Mouse (Mus musculus) myocyte (in vitro differentiated cells): ENCODE measurements around the gene Dcaf11. TPM values are rescaled to one million over a fixed set of nuclear protein-coding genes. Genes with fewer than 3 reads are reported as not detected.

Experiments used
- polyA plus RNA-seq: library from polyadenylated mRNA; unstranded; fragments of >200 nt; fragmentation: generic; extraction: Trizol; gene quantifications from one replicate; pipeline ENCODE4 v1.2.1, GENCODE M21; 2012; ENCODE audit warnings: missing spikeins

The Dcaf11 gene
- polyA plus RNA-seq, 1 experiment: 38.7 TPM

Other genes starting within 250 kb of the Dcaf11 start
- gene Dhrs4, start 81.2 kb upstream of the Dcaf11 start, polyA plus RNA-seq: 29.6 TPM
- gene Carmil3, start 69.4 kb upstream of the Dcaf11 start, polyA plus RNA-seq: 0.08 TPM
- not detected for gene Cpne6, start 49.6 kb upstream of the Dcaf11 start, polyA plus RNA-seq
- not detected for gene Nrl, start 35.0 kb upstream of the Dcaf11 start, polyA plus RNA-seq
- gene Pck2, start 19.7 kb upstream of the Dcaf11 start, polyA plus RNA-seq: 252 TPM
- 0.48 TPM for gene A730061H03Rik, start 400 bp downstream of the Dcaf11 start, polyA plus RNA-seq
- gene Fitm1, start 15.6 kb downstream of the Dcaf11 start, polyA plus RNA-seq: 12.8 TPM
- gene Psme1, start 18.1 kb downstream of the Dcaf11 start, polyA plus RNA-seq: 81.7 TPM
- 18.5 TPM for gene Emc9, start 25.3 kb downstream of the Dcaf11 start, polyA plus RNA-seq
- gene Psme2, start 31.1 kb downstream of the Dcaf11 start, polyA plus RNA-seq: 139 TPM
- gene Rnf31, start 31.7 kb downstream of the Dcaf11 start, polyA plus RNA-seq: 11.2 TPM
- gene Irf9, start 43.6 kb downstream of the Dcaf11 start, polyA plus RNA-seq: 4.0 TPM
- not detected for gene Rec8, start 58.0 kb downstream of the Dcaf11 start, polyA plus RNA-seq
- gene Ipo4, start 76.0 kb downstream of the Dcaf11 start, polyA plus RNA-seq: 109 TPM
- 0.17 TPM for gene Gm49378, start 77.9 kb downstream of the Dcaf11 start, polyA plus RNA-seq
- gene Tm9sf1, start 83.8 kb downstream of the Dcaf11 start, polyA plus RNA-seq: 57.9 TPM
- 0.18 TPM for gene Tssk4, start 90.2 kb downstream of the Dcaf11 start, polyA plus RNA-seq
- 21.3 TPM for gene Mdp1, start 100.5 kb downstream of the Dcaf11 start, polyA plus RNA-seq
- gene Gmpr2, start 111.9 kb downstream of the Dcaf11 start, polyA plus RNA-seq: 11.9 TPM
- gene Nedd8, start 112.1 kb downstream of the Dcaf11 start, polyA plus RNA-seq: 361 TPM
- 12.0 TPM for gene Tinf2, start 121.8 kb downstream of the Dcaf11 start, polyA plus RNA-seq
- gene Tgm1, start 153.9 kb downstream of the Dcaf11 start, polyA plus RNA-seq: 0.06 TPM
- gene Rabggta, start 162.3 kb downstream of the Dcaf11 start, polyA plus RNA-seq: 18.4 TPM
- 76.3 TPM for gene Dhrs1, start 185.7 kb downstream of the Dcaf11 start, polyA plus RNA-seq
- gene Nop9, start 185.7 kb downstream of the Dcaf11 start, polyA plus RNA-seq: 24.9 TPM
- 0.17 TPM for gene Cideb, start 198.5 kb downstream of the Dcaf11 start, polyA plus RNA-seq
- 0.01 TPM for gene Ltb4r2, start 201.4 kb downstream of the Dcaf11 start, polyA plus RNA-seq
- gene Ltb4r1, start 206.0 kb downstream of the Dcaf11 start, polyA plus RNA-seq: 0.04 TPM
- gene Adcy4, start 224.1 kb downstream of the Dcaf11 start, polyA plus RNA-seq: 0.06 TPM
- 0.28 TPM for gene Ripk3, start 228.9 kb downstream of the Dcaf11 start, polyA plus RNA-seq